Comparison of ENCODE assay signal across 22 mouse cellular contexts in the genomic region with DNA sequence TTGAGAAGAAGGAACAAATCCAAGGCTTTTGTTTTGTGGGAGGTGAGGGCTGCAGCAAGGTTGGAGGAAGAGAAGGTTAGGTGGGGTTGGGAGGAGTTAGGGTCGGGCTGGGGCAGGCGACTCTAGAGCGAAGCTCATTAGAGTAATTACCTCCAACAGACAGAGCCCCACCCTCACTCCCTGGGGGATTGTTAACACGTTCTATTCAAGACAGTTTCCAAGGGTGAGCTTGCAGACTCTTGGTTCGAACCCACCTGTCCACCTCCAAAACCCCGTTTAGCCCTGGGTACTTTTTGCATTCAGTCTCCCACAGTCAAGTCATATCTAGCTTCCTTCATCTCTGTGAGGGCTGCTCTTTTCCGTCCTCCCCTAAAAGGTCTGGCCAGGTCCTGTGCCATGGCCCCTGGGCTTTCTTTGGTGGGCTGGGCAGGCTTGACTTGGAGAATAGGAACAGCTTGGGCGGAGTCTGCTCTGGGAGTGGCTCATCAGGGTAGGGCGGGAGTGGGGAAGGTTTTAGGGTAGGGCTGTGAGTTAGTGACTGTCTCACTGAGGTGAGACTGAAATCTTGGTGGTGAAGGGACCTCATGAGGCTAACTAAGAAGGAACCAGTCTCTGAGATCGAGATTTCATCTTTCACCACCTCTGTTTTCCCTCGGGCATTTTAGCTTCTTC. TPM values are rescaled to one million over a fixed set of nuclear protein-coding genes. Genes with fewer than 3 reads are reported as not detected.
A peak's percentile ranks its signal among the peaks of the same experiment; 100 is the strongest.
DNase-seq lines count a peak whose midpoint lies in the region; ATAC-seq and TF ChIP-seq lines count a peak whose summit lies in the region.
"Had no signal": no experiment of that assay in that cellular context is flagged by ENCODE, and none has a peak within 500 bp of the region (broad histone marks: within the 10 kb centered on the region; RNA-seq: fewer than 3 reads in every experiment).

No protein-coding gene starts in this region.

- no peak for TF ChIP-seq POLR2A in thymus, adult 2 months (IDR thresholded peaks at IDR 0.05; ENCODE audit: control insufficient read depth, extremely low read depth, insufficient read depth, low read length, poor library complexity)

- DNase-seq in liver, embryonic 11.5 days (ENCODE audit: low spot score), result no peak
- no peak for DNase-seq in liver
- no peak for DNase-seq in stomach, postnatal 0 days (ENCODE audit: low spot score)
- no peak for DNase-seq in thymus, adult 2 months
- DNase-seq: cerebellum, adult 18-20 months; gastrocnemius, postnatal 25 days; heart, adult 2 months; kidney, adult 18-20 months; lung, adult 2 months; lung, postnatal 36 days; right cerebral cortex, postnatal 25 days; thymus, postnatal 25 days had no signal

- H3K36me3 ChIP-seq in liver, embryonic 11.5 days (ENCODE audit: control insufficient read depth, insufficient read depth, low read length), result no peaks in the 10 kb centered on the region
- no peaks in the 10 kb centered on the region for H3K36me3 ChIP-seq in stomach, embryonic 14.5 days (ENCODE audit: control insufficient read depth, insufficient read depth, low read length)
- no peaks in the 10 kb centered on the region for H3K36me3 ChIP-seq in stomach, postnatal 0 days (ENCODE audit: control insufficient read depth, insufficient read depth, low read length)
- H3K36me3 ChIP-seq in embryonic facial prominence, embryonic 13.5 days, result no peaks in the 10 kb centered on the region
- no peaks in the 10 kb centered on the region for H3K36me3 ChIP-seq in stomach, embryonic 16.5 days (ENCODE audit: control insufficient read depth, insufficient read depth, low read length)
- no peaks in the 10 kb centered on the region for H3K36me3 ChIP-seq in thymus, adult 2 months (ENCODE audit: control insufficient read depth, insufficient read depth, low read length)
- H3K36me3 ChIP-seq in hindbrain, embryonic 13.5 days, result no peaks in the 10 kb centered on the region
- H3K36me3 ChIP-seq: heart, embryonic 15.5 days; midbrain, embryonic 13.5 days; neural tube, embryonic 15.5 days had no signal

- no peak overlapping the region for H3K4me3 ChIP-seq in liver, embryonic 11.5 days (ENCODE audit: low read depth, low read length)
- no peak overlapping the region for H3K4me3 ChIP-seq in stomach, embryonic 14.5 days (ENCODE audit: low read depth, low read length)
- H3K4me3 ChIP-seq in stomach, postnatal 0 days (ENCODE audit: low read depth, low read length), result no peak overlapping the region
- no peak overlapping the region for H3K4me3 ChIP-seq in embryonic facial prominence, embryonic 13.5 days
- H3K4me3 ChIP-seq in stomach, embryonic 16.5 days (replicated peaks; ENCODE audit: low read length), result no peak overlapping the region
- no peak overlapping the region for H3K4me3 ChIP-seq in thymus, adult 2 months (ENCODE audit: control insufficient read depth, insufficient read depth, low read length)
- no peak overlapping the region for H3K4me3 ChIP-seq in hindbrain, embryonic 13.5 days
- H3K4me3 ChIP-seq: erythroblast, embryonic 14.5 days; heart, adult 2 months; heart, embryonic 15.5 days; midbrain, embryonic 13.5 days; neural tube, embryonic 15.5 days had no signal

- no peak for TF ChIP-seq CTCF in stomach, postnatal 0 days (IDR thresholded peaks at IDR 0.05; ENCODE audit: low read depth)
- TF ChIP-seq CTCF in thymus, adult 2 months (IDR thresholded peaks at IDR 0.05; ENCODE audit: borderline replicate concordance, control insufficient read depth, extremely low read depth, insufficient read depth, low read length, poor library complexity), result no peak

- peak overlapping the region; percentile 90 for H3K4me2 ChIP-seq in liver, embryonic 11.5 days
- H3K4me2 ChIP-seq in stomach, embryonic 14.5 days (replicated peaks; ENCODE audit: low read depth, low read length), result no peak overlapping the region
- H3K4me2 ChIP-seq in stomach, postnatal 0 days (replicated peaks; ENCODE audit: low read depth), result no peak overlapping the region; the same call in 1 of the 2 replicates
- peak overlapping the region; percentile 16; the same call in 1 of the 2 replicates for H3K4me2 ChIP-seq in embryonic facial prominence, embryonic 13.5 days
- no peak overlapping the region for H3K4me2 ChIP-seq in stomach, embryonic 16.5 days (ENCODE audit: low read depth, low read length)
- H3K4me2 ChIP-seq in hindbrain, embryonic 13.5 days, result no peak overlapping the region
- H3K4me2 ChIP-seq: heart, embryonic 15.5 days; midbrain, embryonic 13.5 days; neural tube, embryonic 15.5 days had no signal

- no peaks in the 10 kb centered on the region for H3K9me3 ChIP-seq in liver, embryonic 11.5 days (ENCODE audit: control insufficient read depth, low read length)
- no peaks in the 10 kb centered on the region for H3K9me3 ChIP-seq in stomach, embryonic 14.5 days (ENCODE audit: control insufficient read depth, low read depth, low read length)
- no peaks in the 10 kb centered on the region for H3K9me3 ChIP-seq in stomach, postnatal 0 days (ENCODE audit: control insufficient read depth, low read length)
- no peaks in the 10 kb centered on the region for H3K9me3 ChIP-seq in embryonic facial prominence, embryonic 13.5 days
- H3K9me3 ChIP-seq in stomach, embryonic 16.5 days (replicated peaks; ENCODE audit: control insufficient read depth, low read length), result no peaks in the 10 kb centered on the region
- no peaks in the 10 kb centered on the region for H3K9me3 ChIP-seq in hindbrain, embryonic 13.5 days
- H3K9me3 ChIP-seq: heart, embryonic 15.5 days; midbrain, embryonic 13.5 days; neural tube, embryonic 15.5 days had no signal

- no peak for TF ChIP-seq EP300 in stomach, postnatal 0 days (optimal IDR thresholded peaks at IDR 0.05)

- ATAC-seq in liver, embryonic 11.5 days (replicated peaks; ENCODE audit: low FRiP score), result no peak
- no peak for ATAC-seq in stomach, embryonic 14.5 days (ENCODE audit: insufficient number of reproducible peaks, insufficient read depth, low FRiP score, low read depth)
- ATAC-seq in stomach, postnatal 0 days (ENCODE audit: low FRiP score, low TSS enrichment), result no peak
- ATAC-seq in embryonic facial prominence, embryonic 13.5 days (ENCODE audit: insufficient number of reproducible peaks, insufficient read depth, low FRiP score, low TSS enrichment, low read depth), result no peak
- no peak for ATAC-seq in stomach, embryonic 16.5 days (ENCODE audit: insufficient read depth, low FRiP score)
- ATAC-seq in hindbrain, embryonic 13.5 days (ENCODE audit: low FRiP score), result no peak
- ATAC-seq: forebrain, embryonic 16.5 days; midbrain, embryonic 13.5 days had no signal

- WGBS in liver, embryonic 11.5 days, result 25% methylated on average over 11 of the region's 11 CpGs
- 21% methylated on average over 11 of the region's 11 CpGs for WGBS in stomach, embryonic 14.5 days
- 27% methylated on average over 11 of the region's 11 CpGs for WGBS in stomach, postnatal 0 days
- 12% methylated on average over 11 of the region's 11 CpGs for WGBS in embryonic facial prominence, embryonic 13.5 days
- WGBS in stomach, embryonic 16.5 days, result 28% methylated on average over 11 of the region's 11 CpGs
- WGBS in thymus, adult 2 months, result 70% methylated on average over 11 of the region's 11 CpGs
- WGBS in hindbrain, embryonic 13.5 days, result 26% methylated on average over 11 of the region's 11 CpGs

- peaks cover 4% of the 10 kb centered on the region; the same call in 1 of the 2 replicates for H3K27me3 ChIP-seq in liver, embryonic 11.5 days (replicated peaks; ENCODE audit: control insufficient read depth, insufficient read depth, low read length)
- 0 out of 2 replicates have a peak, but pooled peaks cover 11% of the 10 kb centered on the region for H3K27me3 ChIP-seq in stomach, embryonic 14.5 days (ENCODE audit: control insufficient read depth, insufficient read depth, low read length)
- H3K27me3 ChIP-seq in stomach, postnatal 0 days (ENCODE audit: control insufficient read depth, insufficient read depth, low read length), result no peaks in the 10 kb centered on the region
- peaks cover 35% of the 10 kb centered on the region for H3K27me3 ChIP-seq in embryonic facial prominence, embryonic 13.5 days
- H3K27me3 ChIP-seq in stomach, embryonic 16.5 days (ENCODE audit: control insufficient read depth, insufficient read depth, low read length), result peaks cover 7% of the 10 kb centered on the region; the same call in 1 of the 2 replicates
- H3K27me3 ChIP-seq in thymus, adult 2 months (ENCODE audit: control insufficient read depth, insufficient read depth, low read length), result no peaks in the 10 kb centered on the region
- peaks cover 45% of the 10 kb centered on the region for H3K27me3 ChIP-seq in hindbrain, embryonic 13.5 days

- H3K9ac ChIP-seq in liver, embryonic 11.5 days (ENCODE audit: low read depth, low read length), result no peak overlapping the region
- H3K9ac ChIP-seq in stomach, embryonic 14.5 days (replicated peaks; ENCODE audit: low read depth, low read length), result no peak overlapping the region
- H3K9ac ChIP-seq in stomach, postnatal 0 days (ENCODE audit: low read length), result no peak overlapping the region
- H3K9ac ChIP-seq in embryonic facial prominence, embryonic 13.5 days, result no peak overlapping the region
- no peak overlapping the region for H3K9ac ChIP-seq in stomach, embryonic 16.5 days (ENCODE audit: low read length)
- H3K9ac ChIP-seq in hindbrain, embryonic 13.5 days, result no peak overlapping the region
- H3K9ac ChIP-seq: heart, embryonic 15.5 days; midbrain, embryonic 13.5 days; neural tube, embryonic 15.5 days had no signal

- peaks cover 56% of the 10 kb centered on the region for H3K4me1 ChIP-seq in liver, embryonic 11.5 days (replicated peaks; ENCODE audit: control insufficient read depth, insufficient read depth, low read length)
- peaks cover 18% of the 10 kb centered on the region; the same call in 1 of the 2 replicates for H3K4me1 ChIP-seq in stomach, embryonic 14.5 days (ENCODE audit: control insufficient read depth, insufficient read depth, low read length)
- peaks cover 3% of the 10 kb centered on the region; the same call in 1 of the 2 replicates for H3K4me1 ChIP-seq in stomach, postnatal 0 days (replicated peaks; ENCODE audit: control insufficient read depth, insufficient read depth)
- H3K4me1 ChIP-seq in embryonic facial prominence, embryonic 13.5 days, result peaks cover 78% of the 10 kb centered on the region
- H3K4me1 ChIP-seq in stomach, embryonic 16.5 days (ENCODE audit: control insufficient read depth, insufficient read depth, low read length), result peaks cover 11% of the 10 kb centered on the region
- H3K4me1 ChIP-seq in thymus, adult 2 months (replicated peaks; ENCODE audit: control insufficient read depth, insufficient read depth, low read length), result peaks cover 34% of the 10 kb centered on the region
- peaks cover 70% of the 10 kb centered on the region for H3K4me1 ChIP-seq in hindbrain, embryonic 13.5 days (replicated peaks)

- H3K27ac ChIP-seq in liver, embryonic 11.5 days (ENCODE audit: low read depth, low read length), result peak overlapping the region; percentile 25
- H3K27ac ChIP-seq in stomach, embryonic 14.5 days (ENCODE audit: low read length), result peak overlapping the region; percentile 39; the same call in 1 of the 2 replicates
- no peak overlapping the region for H3K27ac ChIP-seq in stomach, postnatal 0 days (replicated peaks)
- H3K27ac ChIP-seq in embryonic facial prominence, embryonic 13.5 days, result 0 out of 2 replicates have a peak overlapping the region, but pooled peaks have one; percentile 7
- H3K27ac ChIP-seq in stomach, embryonic 16.5 days (ENCODE audit: low read length), result peak overlapping the region; percentile 50
- H3K27ac ChIP-seq in thymus, adult 2 months (ENCODE audit: control insufficient read depth, insufficient read depth, low read length), result no peak overlapping the region
- no peak overlapping the region for H3K27ac ChIP-seq in hindbrain, embryonic 13.5 days
- H3K27ac ChIP-seq: heart, adult 2 months; heart, embryonic 15.5 days; kidney, postnatal 0 days; midbrain, embryonic 13.5 days; neural tube, embryonic 15.5 days had no signal

RNA-seq across cellular contexts. Expression of gene Zfp385a, which starts 2.8 kb away (rescaled TPM):
- 23.2 and 24.8 TPM in 2 replicates for polyA plus RNA-seq in liver, embryonic 11.5 days (2014; fragmentation: Nextera tagmentation; extraction: Ambion mirVana)
- polyA plus RNA-seq in stomach, embryonic 14.5 days (2014; fragmentation: Nextera tagmentation; extraction: Ambion mirVana), result 11.1 and 11.7 TPM in 2 replicates
- polyA plus RNA-seq in stomach, postnatal 0 days (2015; fragmentation: Nextera tagmentation; extraction: Ambion mirVana), result 6.0 and 7.4 TPM in 2 replicates
- polyA plus RNA-seq in embryonic facial prominence, embryonic 13.5 days (2015; fragmentation: Nextera tagmentation; extraction: Ambion mirVana), result 10.9 and 12.2 TPM in 2 replicates
- 6.9 and 7.0 TPM in 2 replicates for polyA plus RNA-seq in stomach, embryonic 16.5 days (2015; fragmentation: Nextera tagmentation; extraction: Ambion mirVana)
- 18.6 and 20.7 TPM in 2 replicates for polyA plus RNA-seq in thymus, adult 2 months (2012; rRNA removed)
- polyA plus RNA-seq in hindbrain, embryonic 13.5 days (2015; fragmentation: Nextera tagmentation; extraction: Ambion mirVana), result 18.6 and 19.9 TPM in 2 replicates

RNA-seq across cellular contexts. Expression of gene Gpr84, which starts 26.7 kb away (rescaled TPM):
- polyA plus RNA-seq in liver, embryonic 11.5 days (2014; fragmentation: Nextera tagmentation; extraction: Ambion mirVana), result 0.49 and 0.78 TPM in 2 replicates
- polyA plus RNA-seq in stomach, embryonic 14.5 days (2014; fragmentation: Nextera tagmentation; extraction: Ambion mirVana), result 0.24 and 0.46 TPM in 2 replicates
- polyA plus RNA-seq in stomach, postnatal 0 days (2015; fragmentation: Nextera tagmentation; extraction: Ambion mirVana), result 0.30 and 0.46 TPM in 2 replicates
- 0.54 and 0.62 TPM in 2 replicates for polyA plus RNA-seq in embryonic facial prominence, embryonic 13.5 days (2015; fragmentation: Nextera tagmentation; extraction: Ambion mirVana)
- 0.15 and 0.59 TPM in 2 replicates for polyA plus RNA-seq in stomach, embryonic 16.5 days (2015; fragmentation: Nextera tagmentation; extraction: Ambion mirVana)
- polyA plus RNA-seq in thymus, adult 2 months (2012; rRNA removed), result 0.28 and 0.45 TPM in 2 replicates
- polyA plus RNA-seq in hindbrain, embryonic 13.5 days (2015; fragmentation: Nextera tagmentation; extraction: Ambion mirVana), result 0.23 and 0.34 TPM in 2 replicates
- polyA plus RNA-seq: erythroblast, embryonic 14.5 days had no signal

RNA-seq across cellular contexts. Expression of gene Itga5, which starts 29.4 kb away (rescaled TPM):
- polyA plus RNA-seq in liver, embryonic 11.5 days (2014; fragmentation: Nextera tagmentation; extraction: Ambion mirVana), result 35.4 and 35.7 TPM in 2 replicates
- 67.5 and 71.2 TPM in 2 replicates for polyA plus RNA-seq in stomach, embryonic 14.5 days (2014; fragmentation: Nextera tagmentation; extraction: Ambion mirVana)
- polyA plus RNA-seq in stomach, postnatal 0 days (2015; fragmentation: Nextera tagmentation; extraction: Ambion mirVana), result 28.7 and 36.2 TPM in 2 replicates
- polyA plus RNA-seq in embryonic facial prominence, embryonic 13.5 days (2015; fragmentation: Nextera tagmentation; extraction: Ambion mirVana), result 41.2 and 41.5 TPM in 2 replicates
- polyA plus RNA-seq in stomach, embryonic 16.5 days (2015; fragmentation: Nextera tagmentation; extraction: Ambion mirVana), result 58.9 and 59.0 TPM in 2 replicates
- 20.2 and 20.7 TPM in 2 replicates for polyA plus RNA-seq in thymus, adult 2 months (2012; rRNA removed)
- 8.6 and 8.9 TPM in 2 replicates for polyA plus RNA-seq in hindbrain, embryonic 13.5 days (2015; fragmentation: Nextera tagmentation; extraction: Ambion mirVana)

Comparison
In these comparisons a context has a peak if more than half of its experiments do, and no peak if none do; other contexts are left out.
1. H3K27ac ChIP-seq: peak in liver, embryonic 11.5 days (single experiment), stomach, embryonic 14.5 days (single experiment), embryonic facial prominence, embryonic 13.5 days (single experiment) and stomach, embryonic 16.5 days (single experiment); none in stomach, postnatal 0 days (single experiment), thymus, adult 2 months (single experiment) and hindbrain, embryonic 13.5 days (single experiment).
2. H3K4me2 ChIP-seq: peak in liver, embryonic 11.5 days (single experiment) and embryonic facial prominence, embryonic 13.5 days (single experiment); none in stomach, embryonic 14.5 days (single experiment), stomach, postnatal 0 days (single experiment), stomach, embryonic 16.5 days (single experiment) and hindbrain, embryonic 13.5 days (single experiment).